Mouse (Mus musculus) CH12.LX (cell line): ENCODE results near the gene Hist2h2bb. TPM values are rescaled to one million over a fixed set of nuclear protein-coding genes. Genes with fewer than 3 reads are reported as not detected.

Source experiments
- DNase-seq: peaks from one replicate; pipeline ENCODE4 v3.0.0-alpha.2; 2013; ENCODE audit errors: extremely low read depth
- H3K27ac ChIP-seq: 2 replicates; pipeline ENCODE4 v1.5.1; 2012; ENCODE audit warnings: low read depth, mild to moderate bottlenecking, control low read depth, moderate library complexity; ENCODE audit not compliant: insufficient read depth
- H3K27me3 ChIP-seq: replicated peaks from 2 replicates; pipeline ENCODE3; 2012; ENCODE audit warnings: inconsistent platforms
- H3K36me3 ChIP-seq, 2 experiments: replicated peaks in 1 of 2; 2 replicates each; pipeline versions ENCODE3 to v1.6.1; 2012; ENCODE audit warnings: inconsistent platforms in 1 of 2, low read length in 1 of 2, mild to moderate bottlenecking in 1 of 2, mixed read lengths in 1 of 2, moderate library complexity in 1 of 2; ENCODE audit not compliant: control insufficient read depth in 1 of 2, insufficient read depth in 1 of 2
- H3K4me1 ChIP-seq, 2 experiments: 2 replicates each; pipeline ENCODE4 v1.6.1; 2012; ENCODE audit warnings: inconsistent platforms in 1 of 2, moderate library complexity in 1 of 2; ENCODE audit not compliant: insufficient read depth in 2 of 2, control insufficient read depth in 1 of 2
- H3K4me2 ChIP-seq: 2 replicates; pipeline ENCODE4 v1.6.1; 2012; ENCODE audit warnings: low read depth, mild to moderate bottlenecking, control low read depth; ENCODE audit not compliant: poor library complexity, insufficient read depth, severe bottlenecking
- H3K4me3 ChIP-seq, 3 experiments: fragments of 150-350 bp in 1 of 3; sonication (generic) in 1 of 3; replicated peaks in 1 of 3; 2 replicates each; pipeline versions ENCODE3 to v1.5.1; 2011 to 2012; ENCODE audit warnings: low read depth in 2 of 3, low read length in 2 of 3, mild to moderate bottlenecking in 2 of 3, moderate library complexity in 2 of 3, control low read depth in 1 of 3, improper control_type of control experiment in 1 of 3, inconsistent platforms in 1 of 3, mixed read lengths in 1 of 3; ENCODE audit not compliant: poor library complexity in 1 of 3
- H3K79me2 ChIP-seq: replicated peaks from 2 replicates; pipeline ENCODE4 v1.6.1; 2012; ENCODE audit warnings: mild to moderate bottlenecking, moderate library complexity; ENCODE audit not compliant: control insufficient read depth, poor library complexity, insufficient read depth, severe bottlenecking; ENCODE audit errors: extremely low read depth
- H3K9ac ChIP-seq: 2 replicates; pipeline ENCODE4 v1.6.1; 2012; ENCODE audit warnings: low read depth, mild to moderate bottlenecking, control low read depth, moderate library complexity; ENCODE audit not compliant: insufficient read depth
- H3K9me3 ChIP-seq: replicated peaks from 2 replicates; pipeline ENCODE3; 2012; ENCODE audit warnings: low read length, inconsistent platforms, mixed read lengths
- BHLHE40 ChIP-seq: IDR thresholded peaks from 2 replicates; pipeline ENCODE4 v1.6.1; 2011; ENCODE audit warnings: mild to moderate bottlenecking, low read depth, low read length, improper control_type of control experiment
- CHD1 ChIP-seq: IDR thresholded peaks from 2 replicates; pipeline ENCODE4 v1.6.1; 2012; ENCODE audit warnings: low read depth, low read length, improper control_type of control experiment, inconsistent platforms
- CHD2 ChIP-seq: IDR thresholded peaks from 2 replicates; pipeline ENCODE4 v1.6.1; 2011; ENCODE audit warnings: low read length, improper control_type of control experiment
- CTCF ChIP-seq, 2 experiments: IDR thresholded peaks in 1 of 2; conservative IDR thresholded peaks in 1 of 2; 2 replicates each; pipeline ENCODE4 v1.5.1; 2011 to 2012; ENCODE audit warnings: low read depth in 2 of 2, low read length in 2 of 2, improper control_type of control experiment in 1 of 2, inconsistent platforms in 1 of 2, mild to moderate bottlenecking in 1 of 2, moderate library complexity in 1 of 2
- E2F4 ChIP-seq: IDR thresholded peaks from 2 replicates; pipeline ENCODE4 v1.6.1; 2011; ENCODE audit warnings: low read depth, low read length, improper control_type of control experiment; ENCODE audit not compliant: insufficient replicate concordance
- ELF1 ChIP-seq: IDR thresholded peaks from 2 replicates; pipeline ENCODE4 v1.6.1; 2014; ENCODE audit warnings: low read depth, mild to moderate bottlenecking, inconsistent platforms, low read length, improper control_type of control experiment
- EP300 ChIP-seq: IDR thresholded peaks from 2 replicates; pipeline ENCODE4 v1.6.1; 2011; ENCODE audit warnings: low read length, improper control_type of control experiment
- ETS1 ChIP-seq: conservative IDR thresholded peaks from 2 replicates; pipeline ENCODE4 v1.6.1; 2012; ENCODE audit warnings: low read depth, mild to moderate bottlenecking, inconsistent platforms, low read length, improper control_type of control experiment, moderate library complexity
- GABPA ChIP-seq: IDR thresholded peaks from 2 replicates; pipeline ENCODE4 v1.6.1; 2012; ENCODE audit warnings: low read depth, low read length, improper control_type of control experiment, inconsistent platforms; ENCODE audit not compliant: insufficient replicate concordance
- HCFC1 ChIP-seq: IDR thresholded peaks from 2 replicates; pipeline ENCODE4 v1.6.1; 2012; ENCODE audit warnings: low read depth, mild to moderate bottlenecking, inconsistent platforms, low read length, improper control_type of control experiment
- IRF4 ChIP-seq: IDR thresholded peaks from 2 replicates; pipeline ENCODE4 v1.6.1; 2014; ENCODE audit warnings: low read depth, mild to moderate bottlenecking, inconsistent platforms, low read length, improper control_type of control experiment
- JUND ChIP-seq: conservative IDR thresholded peaks from 2 replicates; pipeline ENCODE4 v1.6.1; 2011; ENCODE audit warnings: low read depth, low read length, improper control_type of control experiment
- KAT2A ChIP-seq: IDR thresholded peaks from 2 replicates; pipeline ENCODE4 v1.6.1; 2012; ENCODE audit warnings: low read length, improper control_type of control experiment, inconsistent platforms; ENCODE audit not compliant: insufficient replicate concordance
- MAFK ChIP-seq: IDR thresholded peaks from 2 replicates; pipeline ENCODE4 v1.6.1; 2011; ENCODE audit warnings: low read length, improper control_type of control experiment; ENCODE audit not compliant: insufficient replicate concordance
- MAX ChIP-seq: IDR thresholded peaks from 2 replicates; pipeline ENCODE4 v1.6.1; 2011; ENCODE audit warnings: low read length, improper control_type of control experiment
- MAZ ChIP-seq: IDR thresholded peaks from 2 replicates; pipeline ENCODE4 v1.6.1; 2012; ENCODE audit warnings: low read depth, mild to moderate bottlenecking, inconsistent platforms, low read length, improper control_type of control experiment, moderate library complexity
- MEF2A ChIP-seq: IDR thresholded peaks from 2 replicates; pipeline ENCODE4 v1.6.1; 2014; ENCODE audit warnings: low read depth, mild to moderate bottlenecking, inconsistent platforms, low read length, improper control_type of control experiment, borderline replicate concordance
- MXI1 ChIP-seq: IDR thresholded peaks from 2 replicates; pipeline ENCODE4 v1.6.1; 2011; ENCODE audit warnings: mild to moderate bottlenecking, low read depth, low read length, improper control_type of control experiment
- MYC ChIP-seq: IDR thresholded peaks from 2 replicates; pipeline ENCODE4 v1.6.1; 2011; ENCODE audit warnings: low read depth, mild to moderate bottlenecking, improper control_type of control experiment, low read length
- NELFE ChIP-seq: IDR thresholded peaks from 2 replicates; pipeline ENCODE4 v1.6.1; 2011; ENCODE audit warnings: low read depth, low read length, improper control_type of control experiment
- NRF1 ChIP-seq: IDR thresholded peaks from 2 replicates; pipeline ENCODE4 v1.6.1; 2014; ENCODE audit warnings: low read depth, mild to moderate bottlenecking, inconsistent platforms, low read length, improper control_type of control experiment, moderate library complexity
- PAX5 ChIP-seq: IDR thresholded peaks from 2 replicates; pipeline ENCODE4 v1.6.1; 2012; ENCODE audit warnings: low read length, inconsistent platforms, mixed read lengths
- POLR2A ChIP-seq: IDR thresholded peaks from 2 replicates; pipeline ENCODE4 v1.6.1; 2011; ENCODE audit warnings: low read depth, mild to moderate bottlenecking, improper control_type of control experiment, low read length
- POLR2AphosphoS2 ChIP-seq: IDR thresholded peaks from 2 replicates; pipeline ENCODE4 v1.6.1; 2011; ENCODE audit warnings: low read depth, low read length, improper control_type of control experiment
- RAD21 ChIP-seq: IDR thresholded peaks from 2 replicates; pipeline ENCODE4 v1.6.1; 2011; ENCODE audit warnings: low read depth, mild to moderate bottlenecking, low read length, improper control_type of control experiment, moderate library complexity
- RCOR1 ChIP-seq: conservative IDR thresholded peaks from 2 replicates; pipeline ENCODE4 v1.6.1; 2012; ENCODE audit warnings: low read depth, mild to moderate bottlenecking, inconsistent platforms, low read length, improper control_type of control experiment
- SIN3A ChIP-seq: IDR thresholded peaks from 2 replicates; pipeline ENCODE4 v1.6.1; 2012; ENCODE audit warnings: low read length, improper control_type of control experiment, inconsistent platforms
- SMC3 ChIP-seq: IDR thresholded peaks from 2 replicates; pipeline ENCODE4 v1.6.1; 2011; ENCODE audit warnings: low read depth, low read length, improper control_type of control experiment
- TBP ChIP-seq: conservative IDR thresholded peaks from 2 replicates; pipeline ENCODE4 v1.6.1; 2011; ENCODE audit warnings: low read depth, low read length, improper control_type of control experiment
- TCF12 ChIP-seq: IDR thresholded peaks from 2 replicates; pipeline ENCODE4 v1.6.1; 2014; ENCODE audit warnings: low read depth, mild to moderate bottlenecking, inconsistent platforms, low read length, improper control_type of control experiment
- UBTF ChIP-seq: IDR thresholded peaks from 2 replicates; pipeline ENCODE4 v1.6.1; 2012; ENCODE audit warnings: low read depth, mild to moderate bottlenecking, inconsistent platforms, low read length, improper control_type of control experiment, moderate library complexity
- USF1 ChIP-seq: IDR thresholded peaks from 2 replicates; pipeline ENCODE4 v1.6.1; 2014; ENCODE audit warnings: low read depth, mild to moderate bottlenecking, inconsistent platforms, low read length, improper control_type of control experiment
- USF2 ChIP-seq: conservative IDR thresholded peaks from 2 replicates; pipeline ENCODE4 v1.6.1; 2011; ENCODE audit warnings: low read depth, low read length, improper control_type of control experiment
- ZC3H11A ChIP-seq: IDR thresholded peaks from 2 replicates; pipeline ENCODE4 v1.6.1; 2012; ENCODE audit warnings: low read depth, mild to moderate bottlenecking, inconsistent platforms, low read length, improper control_type of control experiment
- ZKSCAN1 ChIP-seq: IDR thresholded peaks from 2 replicates; pipeline ENCODE4 v1.6.1; 2012; ENCODE audit warnings: low read depth, inconsistent platforms, low read length, improper control_type of control experiment, borderline replicate concordance
- ZNF384 ChIP-seq: IDR thresholded peaks from 2 replicates; pipeline ENCODE4 v1.6.1; 2012; ENCODE audit warnings: low read depth, low read length, improper control_type of control experiment, inconsistent platforms
- dilution Hi-C: fragments of 300-500 bp; cut with MboI; formaldehyde crosslinking; loops from 2 replicates; pipeline ENCODE4 v1.14.3; 2020; ENCODE audit warnings: low sequenced_read_pairs; ENCODE audit not compliant: extremely low pct_unique_long_range_greater_than_20kb, extremely low pct_ligation_motif_present
- in situ Hi-C: fragments of 300-500 bp; cut with MboI; formaldehyde crosslinking; loops from 3 replicates; pipeline ENCODE4 v1.14.3; 2019; ENCODE audit warnings: low sequenced_read_pairs, low pct_ligation_motif_present, low pct_unique_long_range_greater_than_20kb, mixed read lengths
- polyA plus RNA-seq: library from polyadenylated mRNA; unstranded; fragments of >175 nt; gene quantifications from 2 replicates; pipeline ENCODE4 v1.2.1, GENCODE M21; 2012; ENCODE audit warnings: low read depth; ENCODE audit not compliant: insufficient read length
- total RNA-seq, 2 experiments: library from RNA; depleted of rRNA; stranded (reverse); fragments of 300-350 nt in 1 of 2; fragments of >200 nt in 1 of 2; gene quantifications; 2 replicates each; pipeline ENCODE4 v1.2.3; 2012 to 2014

Gene Hist2h2bb
- 2,265 and 2,866 TPM in 2 replicates for total RNA-seq (2012; rRNA removed)
- 36.0 and 51.9 TPM in 2 replicates for total RNA-seq (2014; rRNA removed)
- polyA plus RNA-seq, result 1.6 and 4.1 TPM in 2 replicates

DNA sequence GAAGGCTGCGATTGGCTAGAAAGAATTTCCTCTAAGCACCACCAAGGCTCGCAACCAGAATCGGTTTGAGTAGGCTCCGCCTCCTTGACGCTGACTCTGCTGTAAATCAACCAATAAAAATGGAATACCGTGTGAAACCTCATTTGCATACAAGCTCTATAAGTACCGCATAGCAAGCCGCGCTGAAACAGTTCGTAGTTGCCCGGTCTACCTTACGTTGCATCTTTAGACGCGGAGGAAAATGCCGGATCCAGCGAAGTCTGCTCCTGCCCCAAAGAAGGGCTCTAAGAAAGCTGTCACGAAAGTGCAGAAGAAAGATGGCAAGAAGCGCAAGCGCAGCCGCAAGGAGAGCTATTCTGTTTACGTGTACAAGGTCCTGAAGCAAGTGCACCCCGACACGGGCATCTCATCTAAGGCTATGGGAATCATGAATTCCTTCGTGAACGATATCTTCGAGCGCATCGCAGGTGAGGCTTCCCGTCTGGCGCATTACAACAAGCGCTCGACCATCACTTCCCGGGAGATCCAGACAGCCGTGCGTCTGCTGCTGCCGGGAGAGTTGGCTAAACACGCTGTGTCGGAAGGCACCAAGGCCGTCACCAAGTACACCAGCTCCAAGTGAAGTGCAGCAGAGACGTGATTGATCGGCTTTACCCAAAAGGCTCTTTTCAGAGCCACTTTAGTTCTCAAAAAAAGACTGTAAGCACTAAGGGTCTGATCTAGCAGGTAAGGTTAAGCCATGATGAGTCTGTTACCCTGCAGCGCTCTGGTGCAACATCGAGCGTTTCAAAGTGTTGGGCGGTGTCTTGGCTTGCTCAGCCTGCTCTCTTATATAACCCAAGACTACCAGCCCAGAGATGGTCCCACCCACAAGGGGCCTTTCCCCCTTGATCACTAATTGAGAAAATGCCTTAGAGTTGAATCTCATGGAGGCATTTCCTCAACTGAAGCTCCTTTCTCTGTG lies at the start of gene Hist2h2bb:
Gene Hist2h2bb (plus strand): TSS at position 242 of the 964 bp plus-strand sequence.
- in situ Hi-C loops, result no loop called here
- Histone ChIP-seq H3K4me2 (peak within 1 kb of the TSS; percentile 64), H3K4me1 (peaks cover 0 to 35% of the 10 kb centered on the region in 2 experiments; a peak in 3 of 4 replicates)
- TF ChIP-seq ELF1 (peak; percentile 58), TBP (peak; percentile 99), MXI1 (peak; percentile 67), SIN3A (peak; percentile 78; the same call in 1 of the 2 replicates), JUND (no peak), BHLHE40 (peak; percentile 46; the same call in 1 of the 2 replicates), POLR2AphosphoS2 (peak; percentile 98), MAZ (no peak), HCFC1 (peak; percentile 67), RAD21 (no peak), MEF2A (peak; percentile 65; the same call in 1 of the 2 replicates), NELFE (peak; percentile 100), USF1 (no peak), TCF12 (peak; percentile 96), POLR2A (peak; percentile 97), PAX5 (no peak), ETS1 (no peak; the same call in 1 of the 2 replicates), MAX (no peak; the same call in 1 of the 2 replicates), UBTF (0 out of 2 replicates have a peak, but pooled peaks have one; percentile 58), EP300 (no peak), GABPA (no peak), MYC (peak; percentile 42; the same call in 1 of the 2 replicates), RCOR1 (peak; percentile 92; the same call in 1 of the 2 replicates), NRF1 (peak; percentile 81), CHD2 (no peak; the same call in 1 of the 2 replicates), CHD1 (no peak; the same call in 1 of the 2 replicates), USF2 (peak; percentile 59), CTCF (conservative IDR thresholded peaks at IDR 0.05 in 1 of 2, IDR thresholded peaks at IDR 0.05 in 1 of 2; ENCODE audit: low read depth in 2 of 2, low read length in 2 of 2) (no peak), IRF4 (peak; percentile 67), SMC3 (peak; percentile 2; the same call in 1 of the 2 replicates), MAFK (peak; percentile 87), E2F4 (0 out of 2 replicates have a peak, but pooled peaks have one; percentile 9), ZKSCAN1 (no peak), ZNF384 (no peak), KAT2A (0 out of 2 replicates have a peak, but pooled peaks have one; percentile 46), ZC3H11A (no peak)

More for the DNA sequence above, at the start of gene Hist2h2bb:
- H3K79me2 ChIP-seq, result 0 out of 2 replicates have a peak, but pooled peaks cover 6% of the 10 kb centered on the region
- peak; percentile 98 for DNase-seq
- H3K36me3 ChIP-seq, result no peaks in the 10 kb centered on the region
- dilution Hi-C loops, result no loop called here
- H3K27me3 ChIP-seq, result no peaks in the 10 kb centered on the region
- H3K27ac ChIP-seq, result peak within 1 kb of the TSS; percentile 98
- peak within 1 kb of the TSS; percentile 49 to 69 (median 65) for H3K4me3 ChIP-seq
- H3K9me3 ChIP-seq, result no peaks in the 10 kb centered on the region
- peak within 1 kb of the TSS; percentile 98 for H3K9ac ChIP-seq
